Mouse (Mus musculus): Measurements from ENCODE around the gene Ddx5.
"Not testable (repeated sequence)": the region's sequence is repeated elsewhere in the genome, so short reads cannot be mapped to it uniquely, and the experiment has no call there.

Ddx5 gene

DNA sequence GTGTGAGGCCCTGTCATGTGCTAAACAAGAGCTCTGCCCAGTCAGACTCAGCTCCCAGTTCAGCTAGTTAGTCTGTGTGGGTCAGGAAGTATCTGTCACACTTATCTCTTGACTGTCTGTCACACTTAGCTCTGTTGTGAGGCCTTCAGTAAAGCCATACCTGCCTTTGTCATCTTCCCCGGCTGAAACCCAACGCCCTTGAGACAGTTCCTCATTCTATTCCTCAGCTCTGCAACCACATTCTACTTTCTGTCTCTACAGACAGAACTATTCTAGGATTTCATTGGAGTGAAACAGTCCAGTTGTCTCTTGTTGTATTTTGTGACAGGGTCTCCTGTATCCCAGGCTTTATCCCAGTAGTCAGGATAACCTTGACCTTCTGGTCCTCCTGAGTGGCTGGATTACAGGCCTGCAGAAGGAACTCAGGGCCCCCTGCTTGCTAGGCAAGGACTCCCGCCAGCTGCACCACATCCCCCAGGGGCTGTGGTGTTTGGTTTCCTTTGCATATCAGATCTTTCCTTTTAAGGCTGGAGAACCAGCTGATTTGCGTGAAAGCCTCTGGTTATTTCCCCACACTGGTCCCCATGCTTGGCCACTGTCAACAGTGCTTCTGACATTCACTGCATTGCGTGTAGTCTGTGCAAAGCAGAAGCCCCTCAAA, 26.7 kb downstream of the Ddx5 start:
- DNase-seq (ENCODE audit: low read depth, low spot score), result no peak

DNA sequence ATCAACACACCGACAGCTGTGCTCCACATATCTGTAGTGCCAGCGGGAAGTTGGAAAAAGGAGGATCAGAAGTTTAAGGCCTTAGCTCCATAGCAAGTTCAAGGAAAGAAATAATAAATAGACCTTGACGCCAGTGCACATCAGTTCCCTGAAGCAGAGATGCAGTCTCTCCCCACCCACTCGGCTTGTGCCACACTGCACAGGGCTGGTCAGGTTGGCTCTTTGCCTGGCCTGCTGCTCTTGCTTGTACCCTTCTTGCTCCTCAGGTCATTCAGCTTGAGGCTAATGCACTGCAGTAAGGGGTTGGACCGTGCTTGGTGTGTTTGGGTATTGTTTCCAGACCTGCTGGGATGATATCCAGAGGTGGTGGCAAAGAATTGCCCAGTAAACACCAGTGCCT, 28.5 kb downstream of the Ddx5 start:
- no peak for DNase-seq (ENCODE audit: low read depth, low spot score)

DNA sequence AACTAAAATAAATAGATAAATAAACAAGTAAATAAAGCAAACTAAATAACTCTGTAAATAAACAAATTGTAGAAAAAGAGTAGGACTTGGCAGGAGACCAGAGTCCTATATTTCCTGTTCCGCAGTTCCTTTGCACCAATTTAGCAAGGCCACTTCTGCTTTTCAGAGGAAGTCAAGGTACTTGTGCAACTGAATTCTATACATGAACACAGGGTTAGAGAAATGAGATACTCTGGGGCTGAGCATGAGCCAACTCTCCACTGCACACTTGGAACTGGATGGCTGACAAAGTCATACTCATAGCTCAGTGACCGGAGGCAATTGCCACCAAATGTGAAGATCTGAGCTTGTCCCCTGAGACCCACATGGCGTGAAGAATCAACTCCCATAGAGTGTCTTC, 30.0 kb downstream of the Ddx5 start:
- DNase-seq (ENCODE audit: low read depth, low spot score), result no peak

DNA sequence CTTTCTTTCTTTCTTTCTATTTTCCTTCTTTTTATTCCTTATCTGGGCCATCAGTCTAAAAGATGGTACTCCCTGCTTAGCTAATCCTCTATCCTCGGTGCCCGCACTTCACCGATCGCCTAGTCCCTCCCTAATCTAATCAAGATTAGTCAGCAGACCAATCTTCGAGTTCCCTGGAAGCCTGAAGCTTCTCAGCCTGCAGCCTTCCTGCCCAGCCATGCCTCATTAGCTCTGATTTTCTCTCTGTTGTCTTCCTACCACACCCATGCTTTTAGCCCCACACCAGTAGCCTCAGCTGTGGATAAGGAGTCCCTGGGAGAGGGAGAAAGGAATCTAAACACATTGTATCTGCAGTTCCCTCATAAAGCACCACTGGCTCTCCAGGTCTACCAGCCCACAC, 33.4 kb downstream of the Ddx5 start:
- no peak for DNase-seq (ENCODE audit: low read depth, low spot score)

DNA sequence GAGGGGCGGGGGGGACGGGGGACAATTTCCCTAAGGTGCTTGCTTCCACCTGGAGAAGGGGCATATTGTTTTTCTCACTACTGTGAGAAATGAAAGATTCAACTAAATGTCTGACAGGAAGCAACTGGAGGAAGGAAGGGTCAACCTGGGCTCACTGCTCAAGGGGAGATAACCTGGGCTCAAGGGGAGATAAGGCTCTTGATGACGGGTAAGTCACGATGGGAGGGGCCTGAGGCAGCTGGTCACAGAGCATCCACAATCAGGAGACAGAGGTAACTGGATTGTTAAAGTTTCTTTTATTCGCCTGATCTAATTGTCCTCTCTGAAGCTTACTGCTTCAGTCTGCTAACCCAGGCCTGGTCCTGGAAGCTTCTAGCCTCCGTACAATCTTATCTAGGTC, 35.7 kb downstream of the Ddx5 start:
- DNase-seq (ENCODE audit: low read depth, low spot score), result no peak

DNA sequence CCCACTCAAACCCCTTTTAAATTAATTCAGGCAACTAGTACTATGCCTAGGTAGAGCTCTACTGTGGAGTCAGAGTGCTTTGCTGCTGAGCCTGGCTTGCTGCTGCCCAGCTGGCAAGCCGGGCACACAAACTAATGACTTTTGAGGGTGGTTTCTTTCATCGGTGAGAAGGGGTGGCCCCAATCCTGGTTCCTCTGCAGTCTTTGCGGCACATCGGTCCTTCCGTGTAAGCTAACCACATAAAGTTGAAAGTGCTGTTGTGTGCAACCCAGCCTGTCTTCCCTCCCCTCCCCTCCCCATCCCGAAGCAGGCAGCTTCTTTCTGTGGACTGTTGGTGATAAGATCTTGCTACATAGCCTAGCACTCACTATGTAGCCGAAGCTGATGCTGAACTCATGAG, 36.9 kb downstream of the Ddx5 start:
- no peak for DNase-seq (ENCODE audit: low read depth, low spot score)

DNA sequence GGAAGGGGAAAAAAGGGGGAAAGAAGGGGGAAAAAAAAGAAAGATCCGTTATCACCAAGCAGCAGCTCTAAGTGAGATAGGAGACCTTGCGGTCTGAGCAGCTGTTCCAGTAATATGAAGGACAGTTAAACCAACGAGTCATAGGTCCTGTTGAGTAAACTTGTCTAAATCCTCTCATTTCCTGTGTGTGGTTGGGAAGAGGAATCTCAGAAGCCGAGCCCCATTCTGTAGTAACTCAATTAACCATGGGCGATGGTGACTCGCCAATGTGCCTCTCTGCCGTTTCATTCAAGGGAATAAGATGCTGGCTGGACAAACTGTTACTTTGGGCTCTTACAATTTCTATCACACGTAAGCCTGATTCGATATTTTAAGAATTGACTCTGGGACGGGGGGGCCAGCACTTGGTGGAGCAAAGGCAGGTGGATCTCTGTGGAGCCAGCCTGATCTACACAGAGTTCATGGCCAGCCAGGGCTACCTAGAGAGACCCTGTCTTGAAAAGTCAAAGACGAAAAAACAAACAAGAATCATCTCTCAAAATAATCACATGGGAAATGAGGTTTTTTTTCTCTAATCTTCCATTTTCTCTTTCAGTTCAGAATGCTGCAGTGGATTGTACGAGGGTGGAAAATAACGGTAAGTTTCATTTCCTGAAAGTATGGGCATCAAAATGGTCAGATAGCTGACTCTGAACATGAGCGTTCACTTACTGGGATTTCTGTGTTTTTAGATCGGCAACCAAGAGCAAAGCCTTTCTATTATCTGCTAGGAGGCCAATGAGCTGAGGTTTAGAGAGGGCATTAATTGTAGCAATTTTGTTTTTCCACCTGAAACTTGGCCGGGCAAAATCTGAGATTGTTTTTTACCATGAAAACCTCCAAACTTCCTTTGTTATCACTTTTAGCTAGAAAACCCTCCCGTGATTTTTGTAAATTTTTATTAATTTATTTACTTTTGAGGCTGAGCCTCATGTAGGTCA, 37.7 kb downstream of the Ddx5 start, which contains the start of gene Milr1:
Milr1 (plus strand) TSS at position 188 of the 980 bp plus-strand sequence.
- peak; percentile 74 for DNase-seq (ENCODE audit: low read depth, low spot score)

DNA sequence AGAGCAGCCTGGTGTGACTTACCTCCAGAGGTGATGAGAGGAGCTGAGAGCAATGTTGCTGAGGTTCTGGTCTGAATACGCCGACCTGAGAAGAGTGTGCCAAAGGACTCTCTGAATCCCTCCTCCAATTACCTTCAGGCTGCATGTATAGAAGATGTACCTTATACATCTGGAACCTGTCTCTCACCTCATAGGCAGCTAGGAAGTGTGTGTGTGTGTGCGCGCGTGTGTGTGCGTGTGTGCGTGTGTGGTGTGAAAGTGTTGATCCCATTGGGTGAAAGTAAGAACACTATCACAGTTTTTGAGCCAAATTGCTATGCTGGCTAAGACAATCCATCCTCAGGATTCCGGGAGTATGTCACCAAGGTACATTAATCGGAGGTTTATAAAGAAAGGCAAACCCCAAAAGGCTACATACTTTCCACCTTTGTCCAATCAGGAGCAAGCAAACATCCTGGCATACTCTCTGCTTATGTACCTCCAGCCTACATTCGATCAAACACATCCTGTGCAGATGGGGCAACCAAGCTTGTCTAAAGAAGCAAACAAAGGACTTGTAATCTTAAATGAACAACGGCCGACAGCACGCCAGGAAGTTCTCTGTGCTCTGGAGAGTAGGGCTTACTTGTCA, 38.7 kb downstream of the Ddx5 start, which contains the start of gene Pecam1:
Pecam1 (minus strand) TSS at position 508 of the 631 bp plus-strand sequence.
- no peak for DNase-seq (ENCODE audit: low read depth, low spot score)

DNA sequence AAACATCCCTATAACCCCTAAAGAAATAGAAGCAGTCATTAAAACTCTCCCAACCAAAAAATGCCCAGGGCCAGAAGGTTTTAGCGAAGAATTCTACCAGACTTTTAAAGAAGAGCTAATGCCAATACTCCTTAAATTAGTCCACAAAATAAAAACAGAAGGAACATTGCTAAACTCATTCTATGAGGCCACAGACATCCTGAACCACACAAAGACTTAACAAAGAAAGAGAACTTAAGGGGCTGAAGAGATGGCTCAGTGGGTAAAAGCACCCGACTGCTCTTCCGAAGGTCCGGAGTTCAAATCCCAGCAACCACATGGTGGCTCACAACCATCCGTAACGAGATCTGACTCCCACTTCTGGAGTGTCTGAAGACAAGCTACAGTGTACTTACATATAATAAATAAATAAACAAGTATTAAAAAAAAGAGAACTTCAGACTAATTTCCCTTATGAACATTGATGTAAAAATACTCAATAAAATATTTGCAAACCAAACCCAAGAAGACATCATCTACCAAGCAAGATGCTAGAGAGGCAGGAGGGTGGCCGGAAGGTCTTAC, 39.3 kb downstream of the Ddx5 start:
- DNase-seq (ENCODE audit: low read depth, low spot score), result not testable (repeated sequence)

DNA sequence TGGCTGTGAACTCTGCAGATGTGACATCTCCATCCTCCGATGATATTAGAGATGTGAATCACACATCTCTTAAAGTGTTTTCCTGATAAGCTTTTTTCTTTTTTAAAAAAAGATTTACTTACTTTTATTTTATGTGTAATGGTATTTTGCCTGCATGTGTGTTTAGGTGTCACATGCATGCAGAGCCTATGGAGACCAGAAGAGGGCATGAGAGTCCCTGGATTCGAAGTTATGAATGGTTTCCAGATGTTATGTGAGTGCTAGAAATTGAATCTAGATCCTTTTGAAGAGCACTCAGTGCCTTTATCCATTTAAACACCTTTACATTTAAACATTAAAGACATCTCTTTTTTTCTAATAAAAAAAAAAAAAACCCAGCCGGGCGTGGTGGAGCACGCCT, 44.0 kb downstream of the Ddx5 start:
- DNase-seq (ENCODE audit: low read depth, low spot score), result peak; percentile 37

DNA sequence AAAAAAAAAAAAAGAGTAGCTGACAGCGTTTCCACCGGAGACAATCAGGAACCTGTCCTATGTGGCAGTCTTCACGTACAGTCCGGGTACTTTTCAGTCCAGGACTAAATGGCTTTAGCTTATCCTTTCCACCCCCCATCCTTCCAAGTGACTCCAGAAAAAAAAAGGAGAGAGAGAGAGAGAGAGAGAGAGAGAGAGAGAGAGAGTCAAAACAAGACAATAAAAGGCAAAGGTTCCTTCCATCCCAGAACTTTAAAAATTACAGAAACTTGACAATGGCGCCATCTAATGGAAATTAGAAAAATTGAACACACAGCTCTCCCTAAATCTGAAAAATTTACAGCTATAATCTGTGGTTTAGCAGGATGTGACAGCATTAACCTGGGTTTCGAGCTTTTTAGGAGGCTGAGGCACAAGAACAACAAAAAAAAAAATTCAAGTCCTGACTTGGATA, 46.6 kb downstream of the Ddx5 start:
- DNase-seq (ENCODE audit: low read depth, low spot score), result peak; percentile 74

DNA sequence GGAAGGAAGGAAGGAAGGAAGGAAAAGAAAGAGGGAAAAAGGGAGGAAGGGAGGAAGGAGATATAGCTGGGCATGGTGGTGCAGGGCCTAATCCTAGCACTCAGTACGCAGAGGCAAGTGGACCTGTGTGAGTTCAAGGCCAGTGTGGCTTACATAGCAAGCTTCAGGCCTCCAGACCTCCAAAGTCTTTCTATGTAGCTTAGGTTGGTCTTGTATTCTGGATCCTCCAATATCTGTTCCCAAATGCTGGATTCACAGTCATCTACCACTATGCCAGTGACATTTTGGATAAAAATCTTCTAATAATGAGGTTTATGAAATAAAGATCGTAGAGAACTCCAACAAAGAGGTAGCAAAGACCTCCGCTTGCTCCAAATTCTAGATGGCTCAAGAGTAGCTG, 47.2 kb downstream of the Ddx5 start:
- no peak for DNase-seq (ENCODE audit: low read depth, low spot score)

DNA sequence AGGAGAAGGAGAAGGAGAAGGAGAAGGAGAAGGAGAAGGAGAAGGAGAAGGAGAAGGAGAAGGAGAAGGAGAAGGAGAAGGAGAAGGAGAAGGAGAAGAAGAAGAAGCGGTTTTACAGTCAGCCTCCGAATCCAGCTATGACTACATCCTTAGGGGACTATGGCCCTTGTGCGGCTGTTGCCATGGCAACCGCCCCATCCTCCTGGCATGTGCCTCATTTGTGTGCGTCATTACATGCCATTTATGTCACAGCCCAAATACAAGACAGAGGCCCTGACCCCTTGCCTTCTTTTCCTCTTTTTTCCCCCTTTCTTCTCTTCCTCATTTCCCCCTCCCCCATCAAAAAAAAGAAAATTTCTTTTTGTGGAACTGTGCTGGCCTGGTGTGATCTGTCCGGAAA, 47.8 kb downstream of the Ddx5 start:
- DNase-seq (ENCODE audit: low read depth, low spot score), result no peak

DNA sequence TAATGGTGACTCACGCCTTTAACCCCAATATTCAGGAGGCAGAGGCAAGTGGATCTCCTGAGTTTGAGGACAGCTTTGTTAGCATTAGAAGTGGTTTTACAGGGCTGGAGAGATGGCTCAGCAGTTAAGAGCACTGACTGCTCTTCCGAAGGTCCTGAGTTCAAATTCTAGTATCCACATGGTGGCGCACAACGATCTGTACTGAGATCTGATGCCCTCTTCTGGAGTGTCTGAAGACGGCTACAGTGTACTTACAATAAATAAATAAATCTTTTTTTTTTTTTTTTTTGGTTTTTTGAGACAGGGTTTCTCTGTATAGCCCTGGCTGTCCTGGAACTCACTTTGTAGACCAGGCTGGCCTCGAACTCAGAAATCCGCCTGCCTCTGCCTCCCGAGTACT, 48.3 kb downstream of the Ddx5 start:
- DNase-seq (ENCODE audit: low read depth, low spot score), result not testable (repeated sequence)

DNA sequence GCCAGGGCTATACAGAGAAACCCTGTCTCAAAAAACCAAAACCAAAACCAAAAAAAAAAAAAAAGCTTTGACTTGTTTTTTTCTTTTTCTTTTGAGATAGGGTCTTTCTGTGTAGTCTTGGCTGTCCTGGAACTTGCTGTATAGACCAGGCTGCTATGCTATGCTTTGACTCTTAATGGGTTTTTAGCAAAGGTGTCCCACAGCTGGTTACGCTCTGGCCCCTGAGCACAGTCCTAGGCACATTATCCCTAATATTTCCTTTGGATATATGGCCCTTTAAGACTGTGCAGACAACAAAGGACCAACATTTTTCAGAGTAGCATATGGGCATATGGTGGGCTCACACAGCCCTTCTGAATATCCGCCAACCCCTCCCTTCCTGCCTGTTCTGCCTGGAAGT, 49.9 kb downstream of the Ddx5 start:
- no peak for DNase-seq (ENCODE audit: low read depth, low spot score)

DNA sequence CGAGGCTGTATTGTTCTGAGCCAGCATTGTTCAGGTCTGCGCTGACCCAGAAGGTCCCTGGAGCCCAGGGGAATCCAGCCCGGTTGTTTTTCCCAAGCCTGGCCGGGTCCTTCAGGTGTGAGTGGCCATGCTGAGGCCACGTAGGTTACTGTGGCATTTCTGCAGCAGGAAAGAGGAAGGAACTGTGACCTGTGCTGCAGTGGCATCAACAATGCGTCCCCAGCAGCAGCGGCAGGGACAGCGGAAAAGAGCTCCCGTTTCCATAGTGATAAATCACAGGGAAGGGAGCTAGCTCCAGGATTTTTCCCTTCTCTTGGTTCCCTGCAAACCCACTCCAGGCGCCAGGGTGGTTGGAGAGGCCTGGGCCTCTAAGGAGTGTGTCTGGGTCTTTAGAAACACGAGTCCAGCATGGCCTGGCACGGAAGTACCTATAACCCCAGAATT, 51.8 kb downstream of the Ddx5 start:
- no peak for DNase-seq (ENCODE audit: low read depth, low spot score)

DNA sequence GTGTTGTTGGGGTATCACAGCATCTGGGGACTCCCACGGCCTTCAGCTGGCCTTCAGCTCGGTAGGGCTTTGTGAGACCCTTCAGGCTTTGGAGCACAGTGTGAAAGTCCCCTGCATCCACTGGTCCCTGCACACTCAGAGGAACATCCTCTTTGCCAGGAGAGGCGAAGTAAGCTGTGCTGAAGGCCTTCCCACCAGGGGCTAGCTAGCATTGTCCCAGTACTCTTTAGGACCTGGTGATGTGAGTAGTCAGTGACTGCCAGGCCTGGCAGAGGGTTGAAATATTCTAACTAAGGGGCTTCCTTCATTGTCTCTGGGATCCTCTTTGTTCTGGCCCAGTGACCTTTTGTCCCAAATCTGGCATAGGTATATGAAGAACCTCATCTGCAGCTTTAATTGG, 52.4 kb downstream of the Ddx5 start:
- DNase-seq (ENCODE audit: low read depth, low spot score), result no peak

DNA sequence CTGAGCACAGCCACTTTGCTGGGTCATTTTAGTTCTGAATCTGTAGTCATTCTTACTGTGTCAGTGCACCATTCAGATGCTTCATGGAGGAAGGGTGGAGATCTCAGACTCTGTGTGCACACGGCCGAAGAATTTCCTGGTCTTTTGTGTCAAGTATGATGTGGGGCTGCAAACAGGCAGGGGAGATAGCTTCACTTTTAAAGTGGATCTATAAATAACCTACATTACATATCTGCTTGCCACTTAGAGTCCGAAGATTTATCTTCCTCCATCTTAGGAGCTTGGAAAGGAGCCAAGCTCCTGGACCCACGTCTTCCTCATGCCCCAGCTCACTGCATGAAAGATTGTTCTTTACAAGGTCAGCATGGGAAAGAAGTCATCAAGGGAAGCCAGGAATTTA, 58.3 kb downstream of the Ddx5 start:
- DNase-seq (ENCODE audit: low read depth, low spot score), result no peak
